Mouse (Mus musculus): ENCODE results near the gene Tom1.

DNA sequence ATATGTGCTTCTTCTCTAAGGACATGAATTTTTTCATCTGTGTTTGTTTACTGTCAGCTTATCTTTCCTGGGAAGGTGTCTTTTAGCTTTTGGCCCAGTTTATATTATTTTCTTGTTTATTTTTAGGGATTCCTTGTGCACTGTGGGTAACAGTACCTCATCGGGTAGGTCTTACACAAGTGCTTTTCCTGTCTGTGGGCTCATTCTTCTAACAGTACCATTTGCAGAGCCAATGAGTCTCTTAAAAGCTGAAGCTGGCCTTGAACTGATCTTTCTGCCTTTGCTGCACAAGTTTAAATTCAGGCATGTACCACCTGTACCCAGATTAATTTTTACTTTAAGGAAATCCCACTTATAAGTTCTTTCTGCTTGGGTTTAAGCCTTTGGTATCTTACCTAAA is 17.1 kb upstream of the Tom1 start:
- TF ChIP-seq CTCF (IDR thresholded peaks at IDR 0.05; ENCODE audit: low read depth), result no peak
- no peak for TF ChIP-seq EP300 (IDR thresholded peaks at IDR 0.05; ENCODE audit: low read depth)

Data from liver, postnatal 0 days (tissue).